Mouse (Mus musculus) ES-E14 (cell line): ENCODE measurements around the gene Mycl. TPM values are rescaled to one million over a fixed set of nuclear protein-coding genes. Genes with fewer than 3 reads are reported as not detected.

Experiments used
- DNase-seq: peaks from one replicate; pipeline ENCODE4 v3.0.0-alpha.2; 2013; ENCODE audit warnings: low read depth, low spot score
- H3K27ac ChIP-seq: 2 replicates; pipeline ENCODE4 v1.5.1; 2012; ENCODE audit warnings: low read depth, mild to moderate bottlenecking, low read length, moderate library complexity, mixed read lengths; ENCODE audit not compliant: poor library complexity, insufficient read depth, severe bottlenecking
- H3K36me3 ChIP-seq: 2 replicates; pipeline ENCODE4 v1.6.1; 2012; ENCODE audit warnings: mild to moderate bottlenecking, low read length, moderate library complexity, mixed read lengths; ENCODE audit not compliant: control insufficient read depth, poor library complexity, insufficient read depth, severe bottlenecking
- H3K4me1 ChIP-seq, 2 experiments: fragments of 150-350 bp in 1 of 2; sonication (generic) in 1 of 2; 2 replicates each; pipeline ENCODE4 v1.6.1; 2012; ENCODE audit warnings: low read length in 2 of 2, mild to moderate bottlenecking in 1 of 2, mixed read lengths in 1 of 2; ENCODE audit not compliant: control insufficient read depth in 2 of 2, insufficient read depth in 2 of 2, poor library complexity in 1 of 2
- H3K4me3 ChIP-seq, 2 experiments: fragments of 150-350 bp in 1 of 2; sonication (generic) in 1 of 2; 2 replicates each; pipeline ENCODE4 v1.5.1; 2012; ENCODE audit warnings: low read length in 2 of 2, low read depth in 1 of 2, mild to moderate bottlenecking in 1 of 2, mixed read lengths in 1 of 2; ENCODE audit not compliant: insufficient read depth in 1 of 2, poor library complexity in 1 of 2, severe bottlenecking in 1 of 2
- H3K9ac ChIP-seq: 2 replicates; pipeline ENCODE4 v1.6.1; 2012; ENCODE audit warnings: low read depth, mild to moderate bottlenecking, low read length, mixed read lengths; ENCODE audit not compliant: poor library complexity, insufficient read depth, severe bottlenecking
- H3K9me3 ChIP-seq: fragments of 150-350 bp; sonication (generic); 2 replicates; pipeline ENCODE4 v1.6.1; 2012; ENCODE audit warnings: low read depth, mild to moderate bottlenecking, low read length; ENCODE audit not compliant: control insufficient read depth, insufficient read depth
- CHD2 ChIP-seq: IDR thresholded peaks from 2 replicates; pipeline ENCODE4 v1.6.1; 2014; ENCODE audit warnings: mild to moderate bottlenecking, low read depth, low read length, inconsistent platforms
- HCFC1 ChIP-seq: IDR thresholded peaks from 2 replicates; pipeline ENCODE4 v1.6.1; 2012; ENCODE audit warnings: low read length, inconsistent platforms, borderline replicate concordance; ENCODE audit not compliant: insufficient read depth
- MAFK ChIP-seq: IDR thresholded peaks from 2 replicates; pipeline ENCODE4 v1.6.1; 2014; ENCODE audit warnings: mild to moderate bottlenecking, low read depth, low read length, inconsistent platforms; ENCODE audit not compliant: insufficient read depth
- ZC3H11A ChIP-seq: IDR thresholded peaks from 2 replicates; pipeline ENCODE4 v1.6.1; 2012; ENCODE audit warnings: low read depth, mild to moderate bottlenecking, inconsistent platforms, low read length, borderline replicate concordance
- ZNF384 ChIP-seq: IDR thresholded peaks from 2 replicates; pipeline ENCODE4 v1.6.1; 2012; ENCODE audit warnings: low read depth, low read length, inconsistent platforms
- in situ Hi-C, 2 experiments: fragments of 600-800 bp; cut with MboI; formaldehyde crosslinking; loops; one replicate each; pipeline ENCODE4 v1.15.1; 2025; ENCODE audit warnings: low sequenced_read_pairs in 2 of 2, inconsistent platforms in 1 of 2; ENCODE audit not compliant: unreplicated experiment in 2 of 2
- total RNA-seq: library from RNA; depleted of rRNA; stranded (reverse); fragments of 300-350 nt; gene quantifications from 2 replicates; pipeline ENCODE4 v1.2.3, GENCODE M21; 2012

Gene Mycl
- total RNA-seq, 1 experiment, result 7.3 TPM

DNA sequence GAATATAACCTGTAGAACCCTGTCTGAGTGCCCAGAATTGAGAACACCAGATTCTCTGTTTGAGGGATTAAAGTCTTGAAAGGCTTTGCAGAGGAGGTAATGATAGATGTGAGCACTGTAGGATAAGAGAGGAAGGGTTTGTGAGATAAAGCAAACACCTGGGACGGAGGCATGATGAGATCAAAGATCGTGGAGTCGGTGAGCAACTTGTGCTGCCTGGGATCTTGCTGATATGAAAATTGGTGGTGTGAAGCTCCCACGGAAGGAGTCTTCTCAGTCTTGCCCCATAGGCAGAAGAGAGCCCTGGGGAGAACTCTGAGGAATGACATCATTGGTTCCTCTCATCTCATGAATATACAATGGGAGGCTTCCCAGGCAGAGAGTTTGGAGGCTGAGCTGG is 27.3 kb upstream of the Mycl start:
- no peaks in the 10 kb centered on the region for H3K9me3 ChIP-seq

DNA sequence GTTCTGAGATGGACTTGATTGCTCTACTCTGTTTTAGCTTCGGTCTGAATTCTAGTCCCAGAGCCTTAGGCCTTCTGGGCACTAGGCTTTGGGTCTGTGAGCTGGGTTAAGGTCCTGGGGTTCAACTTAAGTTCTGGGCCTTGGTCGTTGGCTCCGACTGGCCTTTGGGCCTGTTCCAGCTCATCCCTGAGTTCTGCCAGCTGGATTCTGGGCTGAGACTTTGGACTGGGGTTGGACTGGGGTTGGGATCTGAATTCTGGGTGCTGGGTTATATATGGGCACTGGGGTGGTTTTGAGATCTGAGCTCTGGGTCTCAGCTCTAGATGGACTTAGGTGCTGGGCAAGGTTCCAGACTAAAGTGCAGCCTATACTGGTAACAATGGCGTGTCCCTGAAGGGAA is 24.3 kb upstream of the Mycl start:
- DNase-seq, result no peak
- in situ Hi-C loops, result no loop called here
- no peaks in the 10 kb centered on the region for H3K4me1 ChIP-seq
- no peak for TF ChIP-seq HCFC1
- no peak for TF ChIP-seq ZC3H11A
- TF ChIP-seq MAFK, result no peak
- TF ChIP-seq ZNF384, result no peak
- TF ChIP-seq CHD2, result no peak
- H3K27ac ChIP-seq, result no peak overlapping the region
- no peaks in the 10 kb centered on the region for H3K9me3 ChIP-seq
- no peak overlapping the region for H3K4me3 ChIP-seq
- H3K9ac ChIP-seq, result no peak overlapping the region
- H3K36me3 ChIP-seq, result no peaks in the 10 kb centered on the region

More for the DNA sequence above, 27.3 kb upstream of the Mycl start:
- no peak for TF ChIP-seq ZNF384
- in situ Hi-C loops, result no loop called here
- H3K4me1 ChIP-seq, result no peaks in the 10 kb centered on the region
- H3K9ac ChIP-seq, result no peak overlapping the region
- DNase-seq, result no peak
- no peak overlapping the region for H3K27ac ChIP-seq
- no peak overlapping the region for H3K4me3 ChIP-seq
- H3K36me3 ChIP-seq, result no peaks in the 10 kb centered on the region

DNA sequence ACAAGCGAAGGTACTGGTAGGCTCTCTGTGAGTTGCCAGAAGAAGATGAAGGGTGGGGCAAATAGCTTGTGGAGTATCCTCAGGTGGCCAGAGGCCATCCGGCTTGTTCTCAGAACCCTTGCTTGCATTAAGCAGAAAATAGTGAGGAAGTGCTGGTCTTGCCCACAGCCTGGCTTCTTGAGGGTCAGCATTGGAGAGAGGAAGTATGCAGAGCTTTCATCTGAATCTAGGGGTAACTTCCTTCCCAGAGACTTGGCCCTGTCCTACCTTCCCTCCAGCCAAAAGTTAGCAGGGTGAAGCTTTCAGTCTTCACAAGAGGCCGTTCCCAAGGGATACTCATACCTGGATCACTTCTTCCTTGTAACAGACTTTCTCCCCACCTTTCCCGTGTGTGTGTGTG is 23.8 kb upstream of the Mycl start:
- H3K4me1 ChIP-seq, result no peaks in the 10 kb centered on the region
- H3K9me3 ChIP-seq, result no peaks in the 10 kb centered on the region
- in situ Hi-C loops, result no loop called here
- no peak overlapping the region for H3K4me3 ChIP-seq
- no peak overlapping the region for H3K27ac ChIP-seq
- DNase-seq, result no peak
- no peak overlapping the region for H3K9ac ChIP-seq
- no peaks in the 10 kb centered on the region for H3K36me3 ChIP-seq
- TF ChIP-seq ZC3H11A (no peak), CHD2 (no peak), HCFC1 (no peak), MAFK (no peak), ZNF384 (no peak)

DNA sequence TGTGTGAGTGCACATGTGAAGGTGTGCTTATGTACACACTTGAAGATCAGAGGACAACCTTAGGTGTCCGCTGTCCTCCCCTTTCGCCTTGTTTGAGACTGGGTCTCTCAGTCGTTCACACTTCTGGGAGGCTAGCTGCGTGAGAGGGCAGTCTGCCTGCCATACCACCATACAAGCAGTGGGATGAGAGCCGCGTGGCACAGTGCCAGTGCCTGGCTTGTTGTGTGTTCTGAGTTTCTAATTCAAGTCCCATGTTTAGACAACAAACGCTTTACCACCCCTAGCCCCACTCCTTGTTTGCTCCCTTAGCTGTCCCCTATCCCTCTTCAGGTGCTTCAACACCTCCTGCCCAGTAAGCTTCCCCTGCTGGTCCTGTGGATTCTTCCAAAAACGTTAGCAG is 23.4 kb upstream of the Mycl start:
- H3K36me3 ChIP-seq, result no peaks in the 10 kb centered on the region
- H3K27ac ChIP-seq, result no peak overlapping the region
- H3K4me3 ChIP-seq, result no peak overlapping the region
- no peaks in the 10 kb centered on the region for H3K9me3 ChIP-seq
- no peak for TF ChIP-seq HCFC1
- no peak for TF ChIP-seq CHD2
- no peak for TF ChIP-seq ZNF384
- no peak for TF ChIP-seq MAFK
- no peak for TF ChIP-seq ZC3H11A
- in situ Hi-C loops, result no loop called here
- H3K9ac ChIP-seq, result no peak overlapping the region
- DNase-seq, result no peak
- H3K4me1 ChIP-seq, result no peaks in the 10 kb centered on the region

DNA sequence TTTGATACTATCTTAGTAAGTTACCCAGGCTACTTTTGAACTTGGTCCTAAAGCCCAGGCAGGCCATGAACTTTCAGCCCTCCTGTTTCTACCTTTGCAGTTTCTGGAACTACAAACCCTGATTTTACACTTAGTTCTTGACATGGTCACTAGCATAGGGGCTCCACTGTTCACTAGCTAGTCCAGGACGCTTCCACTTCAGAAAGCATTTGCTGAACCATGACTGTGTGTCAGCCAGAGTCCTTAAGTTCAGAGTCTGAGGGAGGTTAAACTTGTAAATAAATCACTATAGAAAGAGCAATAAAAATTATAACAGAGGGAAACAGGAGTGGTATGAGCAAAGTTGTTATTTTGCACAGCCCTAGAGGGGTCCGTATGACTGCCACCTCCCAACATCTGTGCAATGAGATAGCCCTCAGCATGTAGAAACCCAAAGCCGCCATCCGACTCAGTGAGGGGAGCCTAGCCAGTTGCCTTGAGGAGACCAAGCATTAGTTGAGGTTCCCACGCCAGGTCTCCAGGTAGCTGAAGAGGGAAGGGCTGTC is 20.4 kb upstream of the Mycl start:
- H3K36me3 ChIP-seq, result no peaks in the 10 kb centered on the region
- no peak for DNase-seq
- no peak overlapping the region for H3K27ac ChIP-seq
- no peak overlapping the region for H3K4me3 ChIP-seq
- in situ Hi-C loops, result no loop called here
- TF ChIP-seq MAFK (no peak), HCFC1 (no peak), CHD2 (no peak)
- H3K4me1 ChIP-seq, result no peaks in the 10 kb centered on the region
- H3K9ac ChIP-seq, result no peak overlapping the region
- no peaks in the 10 kb centered on the region for H3K9me3 ChIP-seq
